Mouse (Mus musculus): ENCODE results near the gene Satb1. TPM values are rescaled to one million over a fixed set of nuclear protein-coding genes. Genes with fewer than 3 reads are reported as not detected.

Gene Satb1
- total RNA-seq (2021): 100 to 1,000 TPM; 142 to 148 TPM
- long read RNA-seq, experiment 1, full-length matches to known transcripts: 42 of 68 reads
- long read RNA-seq, experiment 1, partial matches to known transcripts: 3 of 68 reads
- long read RNA-seq, experiment 1, other reads (novel, unspliced or antisense): 23 of 68 reads
- long read RNA-seq, experiment 2, full-length matches to known transcripts: 33 of 57 reads
- long read RNA-seq, experiment 2, partial matches to known transcripts: 12 of 57 reads
- long read RNA-seq, experiment 2, other reads (novel, unspliced or antisense): 12 of 57 reads

GRCm38 (mm10) chr17:51832900-51833577 is at the start of gene Satb1:
Gene Satb1 (minus strand): TSS chr17:51833290.
- intact Hi-C loops (cut with DNase I): loop anchor here (10.0 kb wide), 2 partner anchors 352 to 848 kb away; no protein-coding TSS in a partner anchor
- peak in 1 of 2 experiments; percentile 51 for DNase-seq (ENCODE audit: low spot score in 2 of 2)

- no peak for DNase-seq (ENCODE audit: low spot score in 2 of 2)
- intact Hi-C loops (cut with DNase I): no loop called here
These were observed 49.5 kb upstream of the Satb1 start for GRCm38 (mm10) chr17:51882566-51882965.

GRCm38 (mm10) chr17:51880895-51881622 is 48.0 kb upstream of the Satb1 start:
- no peak for DNase-seq (ENCODE audit: low spot score in 2 of 2)
- intact Hi-C loops (cut with DNase I): no loop called here

DNA sequence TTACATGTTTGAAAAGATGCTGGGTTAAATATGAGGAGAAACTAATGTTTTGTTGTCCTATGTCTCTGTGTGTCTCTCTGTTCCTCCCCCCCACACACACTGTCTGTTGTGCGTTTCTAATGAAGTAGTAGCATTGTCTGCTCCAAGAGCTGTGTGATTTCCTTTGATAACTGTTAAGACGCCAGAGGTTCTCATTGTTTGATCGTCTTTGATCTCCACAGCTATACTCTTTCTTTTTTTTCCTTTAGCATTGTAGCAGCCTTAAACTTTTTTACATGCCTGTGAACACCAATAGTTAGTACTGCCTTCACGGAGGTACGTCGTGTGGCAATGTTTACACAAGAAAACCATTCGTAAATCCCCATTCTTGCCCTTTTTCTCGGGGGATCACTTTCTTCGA is 47.1 kb upstream of the Satb1 start:
- intact Hi-C loops (cut with DNase I): no loop called here
- DNase-seq (ENCODE audit: low spot score in 2 of 2): no peak

- DNase-seq (ENCODE audit: low spot score in 2 of 2): no peak
- intact Hi-C loops (cut with DNase I): no loop called here
These were observed 46.6 kb upstream of the Satb1 start for GRCm38 (mm10) chr17:51879736-51880135.

GRCm38 (mm10) chr17:51879171-51879570 is 46.1 kb upstream of the Satb1 start:
- DNase-seq (ENCODE audit: low spot score in 2 of 2): no peak
- intact Hi-C loops (cut with DNase I): no loop called here

- intact Hi-C loops (cut with DNase I): no loop called here
- no peak for DNase-seq (ENCODE audit: low spot score in 2 of 2)
These were observed 43.4 kb upstream of the Satb1 start for GRCm38 (mm10) chr17:51876471-51876870.

DNA sequence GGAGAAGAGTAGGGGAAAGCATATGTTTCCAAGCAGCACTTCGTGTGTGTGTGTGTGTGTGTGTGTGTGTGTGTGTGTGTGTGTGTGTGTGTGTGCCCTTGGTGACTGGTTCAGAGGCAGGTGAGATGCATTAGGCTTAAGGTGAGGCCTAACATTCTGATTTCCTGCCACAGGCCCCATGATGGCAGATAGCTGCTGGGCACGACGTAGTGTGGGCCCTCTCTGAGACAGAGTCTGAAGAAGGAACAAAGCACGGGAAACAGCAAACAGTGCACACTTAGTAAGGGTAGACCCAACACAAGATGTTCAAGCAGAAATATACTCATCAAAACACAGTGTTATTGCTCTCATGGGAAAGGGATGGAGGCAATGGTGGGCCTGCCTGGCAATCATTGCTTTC is 24.5 kb upstream of the Satb1 start:
- no peak for DNase-seq (ENCODE audit: low spot score in 2 of 2)
- intact Hi-C loops (cut with DNase I): no loop called here

DNA sequence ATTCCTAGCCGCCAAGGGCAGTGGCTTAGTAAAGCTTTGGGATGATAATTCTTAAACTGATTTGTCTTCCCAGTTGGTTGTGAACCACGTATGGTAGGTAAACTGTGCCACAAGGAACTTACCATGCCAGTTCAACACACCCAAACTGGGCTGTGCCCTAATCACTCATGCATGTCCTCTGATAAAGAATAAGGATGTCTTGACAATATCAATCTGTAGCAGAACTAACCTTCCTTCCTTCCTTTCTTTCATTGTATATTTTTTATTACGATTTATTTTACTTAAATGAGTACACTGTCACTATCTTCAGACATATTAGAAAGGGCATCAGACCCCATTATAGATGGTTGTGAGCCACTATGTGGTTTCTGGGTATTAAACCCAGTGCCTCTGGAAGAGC is 23.2 kb upstream of the Satb1 start:
- DNase-seq (ENCODE audit: low spot score in 2 of 2): no peak
- intact Hi-C loops (cut with DNase I): no loop called here

- intact Hi-C loops (cut with DNase I): no loop called here
- no peak for DNase-seq (ENCODE audit: low spot score in 2 of 2)
These were observed 22.2 kb upstream of the Satb1 start for GRCm38 (mm10) chr17:51855261-51855660.

GRCm38 (mm10) chr17:51853952-51854351 is 20.9 kb upstream of the Satb1 start:
- DNase-seq (ENCODE audit: low spot score in 2 of 2): no peak
- intact Hi-C loops (cut with DNase I): no loop called here

DNA sequence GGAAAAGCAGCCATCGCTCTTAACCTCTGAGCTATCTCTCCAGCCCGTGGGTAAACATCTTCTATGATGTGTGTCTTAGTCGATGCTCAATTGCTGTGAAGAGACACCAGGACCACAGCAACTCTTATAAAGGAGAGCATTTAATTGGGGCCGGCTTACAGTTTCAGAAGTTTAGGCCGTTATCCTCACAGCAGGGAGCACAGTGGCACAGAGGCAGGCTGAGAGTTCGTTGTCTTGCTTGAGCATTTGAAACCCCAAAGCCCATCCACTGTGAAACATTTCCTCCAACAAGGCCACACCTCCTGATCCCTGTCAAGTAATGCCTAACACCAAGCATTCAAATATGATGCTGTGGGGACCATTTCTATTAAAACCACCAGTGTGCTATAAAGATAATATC is 7.5 kb upstream of the Satb1 start:
- intact Hi-C loops (cut with DNase I): no loop called here
- DNase-seq (ENCODE audit: low spot score in 2 of 2): no peak

DNA sequence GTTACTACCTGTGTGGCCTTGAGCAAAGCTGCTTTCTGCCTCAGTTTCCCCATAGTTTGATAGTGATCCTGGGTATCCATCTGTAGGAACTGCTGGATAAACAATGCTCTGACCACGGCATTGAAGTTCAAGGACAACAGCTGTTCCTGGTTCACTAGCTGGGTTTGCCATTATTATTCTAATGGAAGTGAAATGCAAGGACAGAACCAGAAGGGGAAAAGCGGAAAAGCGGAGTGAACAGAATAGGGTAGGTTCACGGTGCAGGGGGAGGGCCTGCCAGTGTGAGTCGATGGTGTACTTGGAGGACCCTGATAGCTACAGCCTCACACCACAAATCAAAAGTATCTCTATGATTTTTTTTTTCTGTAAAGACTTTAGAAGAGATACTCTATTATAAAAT is 6.4 kb upstream of the Satb1 start:
- intact Hi-C loops (cut with DNase I): loop anchor here (10.0 kb wide), 2 partner anchors 345 to 855 kb away; no protein-coding TSS in a partner anchor

GRCm38 (mm10) chr17:51836901-51837300 is 3.8 kb upstream of the Satb1 start:
- intact Hi-C loops (cut with DNase I): loop anchor here (10.0 kb wide), 2 partner anchors 348 to 852 kb away; no protein-coding TSS in a partner anchor
- DNase-seq (ENCODE audit: low spot score in 2 of 2): no peak

More for the DNA sequence above, 6.4 kb upstream of the Satb1 start:
- DNase-seq (ENCODE audit: low spot score in 2 of 2): no peak

GRCm38 (mm10) chr17:51836243-51836642 is 3.2 kb upstream of the Satb1 start:
- no peak for DNase-seq (ENCODE audit: low spot score in 2 of 2)
- intact Hi-C loops (cut with DNase I): loop anchor here (10.0 kb wide), 2 partner anchors 349 to 851 kb away; no protein-coding TSS in a partner anchor

DNA sequence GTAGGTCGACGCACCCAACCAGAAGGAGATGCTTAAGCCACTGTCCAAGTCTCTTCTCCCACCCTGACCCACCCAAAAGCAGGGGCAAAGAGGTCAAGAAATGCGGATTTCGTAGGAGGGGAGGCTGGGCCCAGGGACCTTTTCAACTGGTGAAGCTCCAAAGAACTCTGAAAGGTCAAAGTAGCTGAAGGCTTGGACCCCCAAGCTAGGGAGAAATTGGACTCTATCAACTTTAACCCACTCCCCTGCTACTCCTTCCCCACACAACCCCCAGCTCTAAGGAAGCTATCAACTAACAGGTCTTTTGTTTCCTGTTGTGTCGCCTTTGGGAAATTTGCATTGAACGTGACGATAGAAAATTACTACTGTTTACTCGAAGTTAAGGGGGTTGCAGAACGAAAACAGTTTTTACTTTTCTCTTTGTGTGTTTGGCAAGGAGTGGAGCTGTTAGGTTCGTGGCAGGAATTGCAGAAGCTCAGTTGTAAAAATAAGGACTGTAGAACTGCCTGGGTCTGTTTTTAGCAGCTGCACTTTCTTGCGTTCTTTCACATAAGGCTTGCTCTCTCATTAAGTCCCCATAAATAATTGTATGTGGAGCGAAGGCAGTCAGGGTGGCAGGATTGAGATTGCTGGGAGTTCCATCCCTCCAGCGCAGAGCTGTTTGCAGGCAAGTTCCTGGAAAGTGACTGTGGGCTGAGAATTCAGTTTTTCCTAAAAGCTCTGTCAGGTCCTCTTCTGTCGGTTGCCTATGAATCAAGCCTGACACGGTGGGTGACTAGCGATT is 680 bp upstream of the Satb1 start:
- DNase-seq (ENCODE audit: low spot score in 2 of 2): no peak
- intact Hi-C loops (cut with DNase I): loop anchor here (10.0 kb wide), 2 partner anchors 351 to 849 kb away; no protein-coding TSS in a partner anchor

DNA sequence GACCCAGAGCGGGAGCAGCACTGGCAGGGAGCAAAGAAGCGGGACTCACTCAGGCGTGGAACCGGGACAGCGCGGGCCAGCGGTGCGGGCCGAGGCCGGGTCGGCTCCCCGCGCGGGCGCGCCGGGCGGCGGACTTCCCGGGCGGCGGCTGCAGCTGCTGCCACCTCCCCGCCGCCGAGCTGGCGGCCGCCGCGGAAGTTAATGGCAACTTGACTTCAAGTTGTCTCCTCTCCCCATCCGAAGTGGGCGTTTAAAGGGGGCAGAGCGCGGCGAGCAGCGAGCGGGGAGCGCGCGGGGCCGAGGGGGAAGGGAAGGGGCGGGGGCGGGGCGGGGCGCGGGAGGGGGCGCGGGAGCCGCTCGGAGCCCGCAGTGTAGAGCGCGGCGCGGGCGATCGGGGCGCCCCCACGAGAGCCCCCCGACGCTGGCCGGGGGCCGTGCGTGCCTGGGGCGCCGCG is 642 bp downstream of the Satb1 start:
- intact Hi-C loops (cut with DNase I): loop anchor here (10.0 kb wide), 2 partner anchors 352 to 848 kb away; no protein-coding TSS in a partner anchor
- DNase-seq (ENCODE audit: low spot score in 2 of 2): peak in 1 of 2 experiments; percentile 28

DNA sequence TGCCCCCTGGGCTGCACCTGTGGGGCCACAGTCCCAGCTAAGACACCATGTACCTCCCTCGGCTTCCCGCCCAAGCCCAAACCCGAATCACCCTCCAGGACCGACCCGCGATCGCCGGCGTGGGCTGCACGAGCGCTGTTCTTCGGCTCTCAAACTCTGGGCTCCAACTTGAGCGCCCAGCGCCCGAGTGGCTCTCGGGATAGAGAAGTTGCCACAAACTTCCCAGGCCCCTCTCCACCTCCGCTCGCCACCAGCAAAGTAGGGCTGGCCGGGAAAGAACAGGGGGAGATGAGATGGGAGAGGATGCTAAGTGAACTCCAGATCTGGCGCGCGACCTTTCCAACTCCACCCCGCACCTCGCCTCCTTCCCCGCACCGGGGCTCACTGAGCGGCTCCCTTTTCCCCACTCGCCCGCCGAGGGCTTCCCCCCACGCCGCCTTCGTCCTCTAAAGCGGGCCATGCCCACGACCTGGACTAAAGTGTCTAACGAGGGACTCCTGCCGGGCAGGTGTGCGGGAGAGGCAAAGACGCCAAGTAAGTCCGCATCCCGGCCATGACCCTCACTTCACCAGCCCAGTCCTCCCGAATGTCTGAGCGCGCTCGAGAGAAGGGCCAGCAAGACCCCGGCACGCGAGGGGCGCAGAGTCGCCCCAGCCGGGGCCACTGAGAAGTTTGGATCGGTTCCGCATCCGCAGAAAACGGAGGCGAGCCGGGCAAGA is 1.2 kb downstream of the Satb1 start:
- intact Hi-C loops (cut with DNase I): loop anchor here (10.0 kb wide), 2 partner anchors 353 to 847 kb away; no protein-coding TSS in a partner anchor
- no peak for DNase-seq (ENCODE audit: low spot score in 2 of 2)

Data from left cerebral cortex, postnatal 14 days (tissue).